Mouse (Mus musculus): ENCODE results near the gene Tff3. TPM values are rescaled to one million over a fixed set of nuclear protein-coding genes. Genes with fewer than 3 reads are reported as not detected.

Gene Tff3
- polyA plus RNA-seq, 1 experiment from 2014 or later: not detected

GRCm38 (mm10) chr17:31152966-31153499, 23.6 kb upstream of the Tff3 start:
- Histone ChIP-seq H3K9me3 (ENCODE audit: control insufficient read depth, low read length) (no peaks in the 10 kb centered on the region), H3K4me1 (ENCODE audit: control insufficient read depth, insufficient read depth, low read length) (no peaks in the 10 kb centered on the region), H3K36me3 (ENCODE audit: control insufficient read depth, insufficient read depth, low read length) (no peaks in the 10 kb centered on the region), H3K27ac (replicated peaks; ENCODE audit: low read depth, low read length) (no peak overlapping the region), H3K9ac (ENCODE audit: low read length) (no peak overlapping the region), H3K4me2 (ENCODE audit: low read depth, severe bottlenecking) (no peak overlapping the region), H3K27me3 (ENCODE audit: control insufficient read depth, insufficient read depth, low read length) (no peaks in the 10 kb centered on the region), H3K4me3 (ENCODE audit: low read depth, low read length) (no peak overlapping the region)
- no peak for ATAC-seq (ENCODE audit: insufficient number of reproducible peaks, low FRiP score, low TSS enrichment, low read depth)
- DNase-seq (ENCODE audit: low spot score): no peak
- WGBS: 82% methylated on average over 9 of the region's 9 CpGs

- Histone ChIP-seq H3K27ac (replicated peaks; ENCODE audit: low read depth, low read length) (no peak overlapping the region), H3K9ac (ENCODE audit: low read length) (no peak overlapping the region), H3K4me1 (ENCODE audit: control insufficient read depth, insufficient read depth, low read length) (no peaks in the 10 kb centered on the region), H3K36me3 (ENCODE audit: control insufficient read depth, insufficient read depth, low read length) (no peaks in the 10 kb centered on the region), H3K27me3 (ENCODE audit: control insufficient read depth, insufficient read depth, low read length) (no peaks in the 10 kb centered on the region), H3K4me3 (ENCODE audit: low read depth, low read length) (no peak overlapping the region), H3K9me3 (ENCODE audit: control insufficient read depth, low read length) (no peaks in the 10 kb centered on the region), H3K4me2 (ENCODE audit: low read depth, severe bottlenecking) (no peak overlapping the region)
- DNase-seq (ENCODE audit: low spot score) (no peak), ATAC-seq (ENCODE audit: insufficient number of reproducible peaks, low FRiP score, low TSS enrichment, low read depth) (no peak)
- 68% methylated on average over 5 of the region's 5 CpGs for WGBS
Observed at GRCm38 (mm10) chr17:31152512-31152911, 23.1 kb upstream of the Tff3 start.

GRCm38 (mm10) chr17:31145998-31146397, 16.6 kb upstream of the Tff3 start:
- Histone ChIP-seq H3K9me3 (ENCODE audit: control insufficient read depth, low read length) (no peaks in the 10 kb centered on the region), H3K4me1 (ENCODE audit: control insufficient read depth, insufficient read depth, low read length) (no peaks in the 10 kb centered on the region), H3K4me2 (ENCODE audit: low read depth, severe bottlenecking) (no peak overlapping the region), H3K4me3 (ENCODE audit: low read depth, low read length) (no peak overlapping the region), H3K27me3 (ENCODE audit: control insufficient read depth, insufficient read depth, low read length) (no peaks in the 10 kb centered on the region), H3K27ac (replicated peaks; ENCODE audit: low read depth, low read length) (no peak overlapping the region), H3K36me3 (ENCODE audit: control insufficient read depth, insufficient read depth, low read length) (no peaks in the 10 kb centered on the region), H3K9ac (ENCODE audit: low read length) (no peak overlapping the region)
- DNase-seq (ENCODE audit: low spot score) (no peak), ATAC-seq (ENCODE audit: insufficient number of reproducible peaks, low FRiP score, low TSS enrichment, low read depth) (no peak)
- WGBS: 86% methylated on average over 9 of the region's 9 CpGs

- no peak within 1 kb of the TSS for H3K4me3 ChIP-seq (ENCODE audit: low read depth, low read length)
- H3K27ac ChIP-seq (replicated peaks; ENCODE audit: low read depth, low read length): no peak within 1 kb of the TSS
- H3K36me3 ChIP-seq (ENCODE audit: control insufficient read depth, insufficient read depth, low read length): no peaks in the 10 kb centered on the region
- H3K9ac ChIP-seq (ENCODE audit: low read length): no peak within 1 kb of the TSS
- H3K27me3 ChIP-seq (ENCODE audit: control insufficient read depth, insufficient read depth, low read length): no peaks in the 10 kb centered on the region
- no peak for ATAC-seq (ENCODE audit: insufficient number of reproducible peaks, low FRiP score, low TSS enrichment, low read depth)
- WGBS: 67% methylated on average over 15 of the region's 15 CpGs
- no peaks in the 10 kb centered on the region for H3K4me1 ChIP-seq (ENCODE audit: control insufficient read depth, insufficient read depth, low read length)
- H3K4me2 ChIP-seq (ENCODE audit: low read depth, severe bottlenecking): no peak within 1 kb of the TSS
- DNase-seq (ENCODE audit: low spot score): no peak
- H3K9me3 ChIP-seq (ENCODE audit: control insufficient read depth, low read length): no peaks in the 10 kb centered on the region
Observed at GRCm38 (mm10) chr17:31144040-31145037, 14.9 kb upstream of the Tff3 start, which contains the start of gene Tff2. Gene Tff2 (minus strand): TSS chr17:31144282.

GRCm38 (mm10) chr17:31142116-31142515, 12.7 kb upstream of the Tff3 start:
- no peaks in the 10 kb centered on the region for H3K9me3 ChIP-seq (ENCODE audit: control insufficient read depth, low read length)
- DNase-seq (ENCODE audit: low spot score) (no peak), ATAC-seq (ENCODE audit: insufficient number of reproducible peaks, low FRiP score, low TSS enrichment, low read depth) (no peak)
- H3K4me2 ChIP-seq (ENCODE audit: low read depth, severe bottlenecking): no peak overlapping the region
- no peak overlapping the region for H3K27ac ChIP-seq (replicated peaks; ENCODE audit: low read depth, low read length)
- H3K36me3 ChIP-seq (ENCODE audit: control insufficient read depth, insufficient read depth, low read length): no peaks in the 10 kb centered on the region
- no peaks in the 10 kb centered on the region for H3K27me3 ChIP-seq (ENCODE audit: control insufficient read depth, insufficient read depth, low read length)
- H3K4me3 ChIP-seq (ENCODE audit: low read depth, low read length): no peak overlapping the region
- no peaks in the 10 kb centered on the region for H3K4me1 ChIP-seq (ENCODE audit: control insufficient read depth, insufficient read depth, low read length)
- 89% methylated on average over 7 of the region's 7 CpGs for WGBS
- H3K9ac ChIP-seq (ENCODE audit: low read length): no peak overlapping the region

- 13% methylated on average over 5 of the region's 5 CpGs for WGBS
- 0 out of 2 replicates have a peak, but pooled peaks cover 2% of the 10 kb centered on the region for H3K27me3 ChIP-seq (ENCODE audit: control insufficient read depth, insufficient read depth, low read length)
- DNase-seq (ENCODE audit: low spot score) (peak; percentile 71), ATAC-seq (ENCODE audit: insufficient number of reproducible peaks, low FRiP score, low TSS enrichment, low read depth) (no peak)
- H3K4me3 ChIP-seq (ENCODE audit: low read depth, low read length): no peak overlapping the region
- no peaks in the 10 kb centered on the region for H3K4me1 ChIP-seq (ENCODE audit: control insufficient read depth, insufficient read depth, low read length)
- no peak overlapping the region for H3K4me2 ChIP-seq (ENCODE audit: low read depth, severe bottlenecking)
- H3K36me3 ChIP-seq (ENCODE audit: control insufficient read depth, insufficient read depth, low read length): no peaks in the 10 kb centered on the region
- H3K9me3 ChIP-seq (ENCODE audit: control insufficient read depth, low read length): no peaks in the 10 kb centered on the region
- no peak overlapping the region for H3K9ac ChIP-seq (ENCODE audit: low read length)
- H3K27ac ChIP-seq (replicated peaks; ENCODE audit: low read depth, low read length): no peak overlapping the region
Observed at GRCm38 (mm10) chr17:31138398-31138797, 9.0 kb upstream of the Tff3 start.

- Histone ChIP-seq H3K9ac (ENCODE audit: low read length) (no peak overlapping the region), H3K9me3 (ENCODE audit: control insufficient read depth, low read length) (no peaks in the 10 kb centered on the region), H3K36me3 (ENCODE audit: control insufficient read depth, insufficient read depth, low read length) (no peaks in the 10 kb centered on the region), H3K27me3 (ENCODE audit: control insufficient read depth, insufficient read depth, low read length) (0 out of 2 replicates have a peak, but pooled peaks cover 2% of the 10 kb centered on the region), H3K4me1 (ENCODE audit: control insufficient read depth, insufficient read depth, low read length) (no peaks in the 10 kb centered on the region), H3K4me3 (ENCODE audit: low read depth, low read length) (no peak overlapping the region), H3K4me2 (ENCODE audit: low read depth, severe bottlenecking) (no peak overlapping the region), H3K27ac (replicated peaks; ENCODE audit: low read depth, low read length) (no peak overlapping the region)
- no peak for ATAC-seq (ENCODE audit: insufficient number of reproducible peaks, low FRiP score, low TSS enrichment, low read depth)
- DNase-seq (ENCODE audit: low spot score): no peak
- 90% methylated on average over 1 of the region's 1 CpGs for WGBS
Observed at GRCm38 (mm10) chr17:31136821-31137220, 7.4 kb upstream of the Tff3 start.

- Histone ChIP-seq H3K4me2 (ENCODE audit: low read depth, severe bottlenecking) (no peak overlapping the region), H3K27me3 (ENCODE audit: control insufficient read depth, insufficient read depth, low read length) (0 out of 2 replicates have a peak, but pooled peaks cover 2% of the 10 kb centered on the region), H3K9me3 (ENCODE audit: control insufficient read depth, low read length) (no peaks in the 10 kb centered on the region), H3K36me3 (ENCODE audit: control insufficient read depth, insufficient read depth, low read length) (no peaks in the 10 kb centered on the region), H3K9ac (ENCODE audit: low read length) (no peak overlapping the region), H3K4me1 (ENCODE audit: control insufficient read depth, insufficient read depth, low read length) (no peaks in the 10 kb centered on the region), H3K27ac (replicated peaks; ENCODE audit: low read depth, low read length) (no peak overlapping the region), H3K4me3 (ENCODE audit: low read depth, low read length) (no peak overlapping the region)
- ATAC-seq (ENCODE audit: insufficient number of reproducible peaks, low FRiP score, low TSS enrichment, low read depth) (no peak), DNase-seq (ENCODE audit: low spot score) (no peak)
- 37% methylated on average over 3 of the region's 3 CpGs for WGBS
Observed at GRCm38 (mm10) chr17:31136291-31136690, 6.8 kb upstream of the Tff3 start.
